Mouse (Mus musculus) kidney, adult 11 months (tissue): Measurements from ENCODE around the gene Smoc2.

Source experiments
- DNase-seq: peaks from one replicate; pipeline ENCODE4 v3.0.0; 2022

Smoc2 gene

DNA sequence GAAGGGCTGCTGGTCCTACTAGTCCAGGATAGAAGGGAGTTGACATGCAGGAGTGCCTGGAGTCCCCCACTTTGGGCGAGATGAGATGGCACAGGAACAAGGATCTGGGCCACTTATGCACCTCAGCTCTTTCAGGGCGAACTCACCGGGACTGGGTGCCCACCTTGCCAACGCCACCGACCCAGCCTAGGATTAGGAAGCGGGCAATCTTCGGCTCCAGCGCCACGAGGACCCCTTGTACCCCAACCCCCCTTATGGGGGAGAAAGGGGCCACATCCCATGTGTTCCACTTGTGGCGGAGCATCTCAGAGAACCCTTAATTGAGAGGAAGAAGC is 627 bp downstream of the Smoc2 start:
- DNase-seq: no peak

DNA sequence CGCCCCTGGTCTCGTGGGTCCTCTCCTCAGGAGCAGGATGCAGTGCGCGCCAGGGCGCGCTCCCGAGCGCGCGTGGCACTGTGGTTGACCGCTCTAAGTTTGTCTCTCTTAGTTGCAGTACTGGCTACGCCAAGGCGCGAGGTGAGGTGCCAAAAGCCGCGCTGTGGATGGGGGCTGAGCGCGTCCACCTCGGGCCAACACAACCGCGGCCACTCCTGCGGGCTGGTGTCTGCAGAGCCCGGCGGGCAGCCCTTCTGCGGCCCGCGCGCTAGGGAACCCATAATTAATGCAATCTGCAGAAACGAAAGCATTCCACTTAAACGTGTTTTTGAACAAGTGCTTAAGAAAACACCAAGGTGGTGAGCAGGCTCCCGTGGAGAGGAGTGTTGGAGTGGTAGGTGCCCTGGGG is 1.1 kb downstream of the Smoc2 start:
- DNase-seq: no peak

DNA sequence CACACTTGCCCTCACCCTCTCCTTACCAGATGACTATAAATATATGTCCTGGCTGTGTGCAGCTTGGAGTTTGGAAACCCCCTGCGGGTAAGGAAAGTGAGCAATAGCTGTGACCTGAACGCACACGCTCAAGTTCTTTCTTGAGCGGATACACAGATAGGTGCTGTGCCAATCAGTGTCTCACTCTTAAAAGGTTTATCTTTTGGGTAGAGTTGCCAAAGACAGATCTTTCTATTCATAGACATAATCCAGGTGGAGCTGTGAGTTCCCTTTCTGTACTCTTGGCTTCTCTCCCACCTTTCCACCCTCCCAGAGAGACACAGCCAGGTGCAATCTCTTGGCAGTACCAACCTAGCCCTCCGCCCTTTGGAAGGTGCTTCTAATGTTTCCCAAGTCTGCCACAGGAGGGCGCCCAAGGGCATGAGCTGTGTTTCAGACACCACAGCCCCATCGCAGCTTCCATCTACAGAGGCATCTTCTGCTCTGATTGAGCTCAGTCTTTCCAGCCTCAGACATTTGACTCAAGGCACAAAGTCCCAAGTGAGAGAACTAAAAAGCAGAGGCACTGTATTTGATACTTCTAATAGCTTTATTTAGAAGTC is 8.8 kb downstream of the Smoc2 start:
- DNase-seq: peak; percentile 33

DNA sequence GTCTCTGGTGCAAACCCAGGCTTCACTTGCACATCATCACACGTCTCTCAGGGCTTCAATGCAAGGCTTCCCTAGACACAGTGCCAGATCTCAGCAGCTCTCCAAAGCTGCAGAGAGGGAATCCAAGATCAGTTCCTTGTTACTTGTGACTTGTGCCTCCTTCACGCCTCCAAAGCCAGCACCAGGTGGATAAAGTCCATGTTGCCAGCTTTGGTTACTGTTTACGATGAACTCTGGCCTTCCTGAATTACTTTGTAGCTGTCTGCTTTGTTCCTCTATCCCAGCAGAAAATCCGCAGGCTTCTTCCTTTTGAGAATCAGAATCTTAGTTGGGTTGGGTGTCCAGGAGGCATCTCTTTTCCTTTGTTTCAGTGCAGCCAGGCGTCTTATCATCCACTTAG is 14.3 kb downstream of the Smoc2 start:
- DNase-seq: peak; percentile 56

DNA sequence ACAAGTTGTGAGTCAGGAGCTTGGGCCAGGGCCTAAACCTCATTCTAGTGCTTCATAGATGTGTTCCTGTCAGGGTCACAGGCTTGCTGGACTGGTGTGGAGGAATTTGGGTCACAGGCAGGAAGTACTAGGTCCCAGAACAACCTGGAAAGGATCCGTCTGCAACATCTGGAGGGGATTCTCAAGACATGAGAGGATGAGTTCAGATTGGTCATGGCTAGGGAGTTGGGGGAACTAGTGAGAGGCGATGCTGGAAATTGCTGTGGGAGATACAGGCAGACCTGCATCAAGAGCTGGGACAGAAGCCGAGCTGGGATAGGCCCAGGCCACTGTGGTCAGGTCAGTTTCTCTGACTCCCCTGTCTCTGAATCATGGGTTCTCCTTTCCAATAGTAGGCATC is 15.8 kb downstream of the Smoc2 start:
- DNase-seq: no peak

DNA sequence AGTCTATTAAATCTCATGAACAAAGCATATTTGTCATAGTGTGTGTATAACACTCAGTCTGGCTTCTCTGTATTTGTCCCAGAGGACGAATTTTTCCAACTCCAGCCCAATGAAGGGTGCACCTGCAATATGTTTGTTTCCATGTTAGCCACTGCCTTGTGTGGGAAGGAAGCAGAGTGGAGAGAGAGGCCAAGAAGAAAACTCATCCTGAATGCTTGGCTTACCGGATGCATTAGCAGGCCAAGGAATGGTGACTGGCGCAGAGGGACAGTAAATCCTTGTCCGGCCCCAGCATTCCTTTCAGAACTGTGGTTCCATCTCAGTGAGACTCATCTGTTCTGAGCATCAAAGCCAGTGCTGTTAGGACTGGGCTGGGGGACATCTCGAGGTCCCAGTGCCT is 21.1 kb downstream of the Smoc2 start:
- no peak for DNase-seq

DNA sequence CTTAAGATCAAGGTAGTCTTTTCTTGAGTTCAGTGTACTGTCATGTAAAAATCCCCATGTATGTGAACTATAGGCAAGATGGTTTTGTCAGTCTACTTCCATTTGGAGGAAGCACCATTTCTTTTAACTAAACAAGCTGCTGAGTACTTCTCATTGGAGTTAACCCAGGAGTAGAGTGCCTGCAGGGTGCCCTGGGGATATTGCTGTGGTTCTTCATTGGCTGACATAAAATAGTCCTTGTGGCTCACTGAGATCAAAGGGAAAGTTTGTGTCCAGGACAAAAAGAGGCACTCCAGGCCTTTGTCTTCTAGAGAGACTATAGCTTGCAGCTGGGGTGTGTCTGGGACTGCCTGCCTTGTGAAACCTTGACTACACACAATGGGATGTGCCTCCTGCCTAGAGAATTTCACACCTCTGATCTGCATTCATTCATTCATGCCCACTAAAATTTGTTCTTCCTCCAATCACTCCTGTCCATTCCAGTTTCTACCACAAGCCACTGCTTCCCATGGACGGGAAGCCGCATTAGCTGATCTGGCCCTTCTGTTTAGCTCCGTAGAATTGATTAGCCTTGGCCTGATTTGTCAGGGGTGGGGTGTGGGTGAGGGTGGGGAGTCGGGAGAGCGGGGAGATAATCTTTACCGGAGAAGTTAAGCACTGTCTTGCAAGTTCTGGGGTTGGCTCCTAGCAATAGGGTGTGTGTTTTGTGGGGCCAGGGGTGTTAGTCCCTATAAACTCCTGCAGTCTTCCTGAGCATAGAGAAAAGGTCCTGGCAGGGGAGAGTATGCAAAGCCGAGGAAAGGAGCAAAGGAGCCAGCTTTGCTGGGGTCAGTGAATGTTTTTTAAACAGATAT is 22.4 kb downstream of the Smoc2 start:
- no peak for DNase-seq

DNA sequence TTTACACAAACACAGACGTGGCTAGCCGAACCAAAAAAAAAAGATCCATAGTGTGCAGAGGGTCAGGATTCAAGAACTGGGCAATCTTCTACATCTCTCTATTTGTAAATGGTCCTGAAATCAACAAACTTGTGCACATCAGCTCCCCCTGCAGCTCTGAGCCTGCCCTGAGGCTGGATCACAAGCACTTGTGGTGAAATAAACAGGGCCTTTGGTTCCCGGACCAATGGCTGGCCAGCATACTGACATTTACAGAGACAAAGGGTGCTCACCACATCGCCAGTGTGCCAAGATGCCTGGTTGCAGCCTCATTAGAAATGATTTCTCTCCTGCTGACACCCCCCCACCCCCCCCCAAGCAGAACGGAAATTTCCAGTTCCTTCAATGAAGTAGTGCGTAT is 23.1 kb downstream of the Smoc2 start:
- DNase-seq: no peak

DNA sequence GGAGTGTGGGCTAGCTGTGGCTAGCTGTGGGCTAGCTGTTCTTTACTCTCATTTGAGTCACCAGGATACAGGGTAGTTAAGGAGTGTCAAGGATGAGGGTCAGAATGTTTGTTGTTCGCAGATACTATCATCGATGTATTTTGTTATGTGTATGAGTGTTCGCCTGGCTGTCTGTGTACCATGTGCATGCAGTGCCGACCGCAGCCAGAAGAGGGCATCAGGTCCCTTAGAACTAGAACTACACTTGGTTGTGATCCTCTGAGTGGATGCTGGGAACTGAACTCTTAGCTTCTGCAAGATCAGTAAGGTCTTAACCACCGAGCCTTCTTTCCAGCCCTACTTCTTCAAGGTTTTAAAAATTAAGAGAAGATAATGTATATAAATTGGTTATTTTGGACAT is 24.4 kb downstream of the Smoc2 start:
- DNase-seq: no peak

DNA sequence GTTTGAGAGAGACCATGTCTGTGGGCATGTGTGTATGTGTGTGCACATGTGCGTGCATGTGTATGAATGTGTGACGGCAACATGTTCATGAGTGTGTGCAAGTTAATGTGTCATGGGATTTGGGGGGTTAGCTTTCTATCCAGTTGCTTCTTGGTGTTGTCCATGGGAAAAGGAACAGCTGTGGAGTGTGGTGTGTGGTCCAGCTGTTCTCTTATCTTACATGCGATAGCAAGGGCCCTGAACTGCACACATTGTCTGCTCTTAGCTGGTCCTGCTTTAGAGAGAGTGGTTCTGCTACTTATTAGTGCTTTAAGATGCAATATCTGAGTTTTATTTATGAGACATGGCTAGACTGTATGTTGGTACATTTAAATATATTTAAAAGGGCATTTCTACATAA is 30.6 kb downstream of the Smoc2 start:
- no peak for DNase-seq

DNA sequence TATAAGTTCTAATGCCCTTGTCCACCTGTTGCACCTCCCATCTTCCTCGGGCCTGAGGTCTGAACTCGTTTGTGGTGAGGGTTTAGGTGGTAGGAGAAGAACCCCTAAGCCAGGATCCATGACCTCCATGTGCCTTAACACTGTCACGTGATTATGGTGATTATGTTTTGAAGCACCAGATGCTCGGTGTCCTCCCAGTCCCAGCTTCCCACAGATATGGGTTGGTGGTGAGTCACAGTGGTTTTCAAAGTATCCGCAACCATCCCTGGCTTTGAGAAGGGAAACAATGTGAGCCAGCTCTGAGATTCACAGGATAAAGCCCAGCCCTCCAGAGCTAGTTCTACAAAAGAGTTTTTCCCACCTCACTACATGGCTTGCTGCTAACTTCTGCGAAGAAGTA is 33.1 kb downstream of the Smoc2 start:
- no peak for DNase-seq

DNA sequence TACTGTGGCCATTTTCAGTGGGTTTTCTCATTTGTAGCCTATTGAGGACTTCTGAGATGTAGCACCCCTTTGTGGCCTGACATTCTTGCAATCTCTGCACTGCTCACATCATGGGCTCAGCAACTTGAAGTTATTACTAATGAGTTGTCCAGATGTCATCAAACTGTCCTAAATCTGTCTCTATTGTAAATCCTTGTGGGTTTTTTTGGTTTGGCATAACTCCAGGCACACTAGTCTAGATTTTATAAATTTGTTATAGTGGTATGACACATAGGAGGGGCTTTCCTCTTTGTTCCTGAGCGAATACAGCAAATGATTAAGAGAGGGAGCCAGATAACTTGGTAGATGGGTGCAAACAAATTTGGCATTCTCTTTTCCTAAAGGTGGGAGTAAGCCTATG is 35.0 kb downstream of the Smoc2 start:
- DNase-seq: no peak

DNA sequence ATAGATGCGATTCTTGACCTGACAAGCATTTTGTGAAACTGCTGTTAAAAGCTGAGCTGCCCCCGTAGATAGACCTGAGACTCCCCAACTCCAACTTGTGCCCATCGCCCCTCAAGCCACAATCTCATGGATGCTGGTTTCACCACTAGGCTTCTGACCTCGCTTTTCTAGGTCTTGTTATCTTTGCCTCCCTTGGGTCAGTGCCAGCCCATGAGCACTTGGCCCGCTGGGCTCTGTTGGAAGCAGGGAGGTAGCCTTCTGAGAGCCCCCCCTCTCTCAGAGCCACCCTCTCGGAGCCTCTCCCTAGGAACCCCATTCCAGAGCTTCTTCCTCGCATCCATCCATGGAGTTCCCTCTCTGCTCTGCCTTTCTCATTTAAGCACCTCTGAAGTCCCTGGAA is 37.2 kb downstream of the Smoc2 start:
- DNase-seq: no peak

DNA sequence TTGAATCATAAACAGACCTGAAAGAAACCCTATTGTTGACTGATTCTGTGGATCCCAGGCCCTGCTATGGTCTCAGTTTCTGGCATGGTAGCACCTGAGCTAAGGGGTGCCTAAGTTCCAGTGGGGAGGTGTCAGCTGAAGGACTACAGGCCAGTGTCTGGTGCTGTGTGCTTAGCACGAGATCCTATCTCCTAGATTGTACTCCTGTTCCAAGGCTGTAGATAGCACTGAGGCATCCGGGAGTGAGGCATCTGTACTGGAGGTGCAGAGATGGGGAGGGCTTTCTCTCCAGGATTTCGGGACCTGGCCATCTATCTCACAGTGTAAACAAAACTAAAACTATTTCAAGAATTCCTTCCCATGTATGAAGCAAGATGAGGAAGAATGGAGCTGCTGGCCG is 38.1 kb downstream of the Smoc2 start:
- DNase-seq: no peak

DNA sequence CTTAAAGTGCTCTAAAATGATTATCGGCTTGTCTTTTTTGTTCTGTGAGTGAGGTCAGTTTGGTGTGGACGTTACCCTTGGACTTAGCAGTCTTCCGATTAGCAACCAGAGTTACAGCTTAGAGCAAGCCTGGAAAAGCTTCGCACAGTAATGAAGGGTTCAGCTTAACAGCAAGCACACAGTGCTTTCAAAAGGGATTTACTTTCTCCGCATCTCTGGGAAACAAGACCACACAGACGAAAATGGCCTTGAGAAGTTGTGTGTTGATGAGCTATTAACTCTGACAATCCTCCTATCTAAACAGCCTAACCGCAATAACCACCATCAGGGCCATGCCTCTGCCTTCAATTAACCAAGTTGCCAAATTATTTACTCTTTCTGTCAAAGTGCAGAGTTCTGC is 46.9 kb downstream of the Smoc2 start:
- DNase-seq: no peak

DNA sequence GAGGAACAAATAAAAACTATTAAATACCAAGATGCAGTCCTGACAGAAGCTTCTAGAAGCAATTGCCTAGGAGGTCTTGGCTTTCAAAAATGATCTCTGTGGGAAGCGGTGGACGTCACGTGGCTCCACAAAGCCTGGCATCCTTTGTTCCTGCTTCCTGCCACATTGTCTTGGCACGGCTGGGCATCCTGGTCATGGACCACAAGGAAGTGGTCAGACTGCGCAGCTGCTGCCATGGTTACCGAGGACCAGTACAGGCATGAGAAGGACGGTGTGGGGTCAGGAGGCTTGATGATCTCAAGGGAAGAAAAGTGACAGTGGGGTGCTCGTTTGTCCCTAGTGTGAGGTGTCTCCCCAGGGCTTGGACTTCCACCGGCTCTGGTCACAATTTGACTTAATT is 48.7 kb downstream of the Smoc2 start:
- no peak for DNase-seq

DNA sequence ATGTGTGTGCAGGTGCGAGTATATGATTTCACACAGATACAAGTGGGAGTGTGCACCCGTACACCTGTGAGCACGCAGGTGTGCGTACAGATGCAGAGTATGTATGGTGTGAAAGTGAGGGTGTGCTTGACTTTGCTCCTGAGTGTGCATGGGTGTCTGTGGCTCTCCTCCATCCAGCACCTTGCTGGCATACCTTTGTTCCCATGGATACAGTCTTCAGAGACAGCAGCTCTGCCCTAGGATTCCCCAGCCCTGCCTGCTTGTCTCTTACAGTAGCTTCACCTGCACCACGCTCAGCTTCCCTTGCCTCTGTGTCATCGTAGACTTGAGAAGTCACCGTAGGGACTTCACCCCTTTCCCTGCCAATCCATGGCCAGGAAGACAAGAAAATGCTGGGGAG is 51.2 kb downstream of the Smoc2 start:
- DNase-seq: no peak

DNA sequence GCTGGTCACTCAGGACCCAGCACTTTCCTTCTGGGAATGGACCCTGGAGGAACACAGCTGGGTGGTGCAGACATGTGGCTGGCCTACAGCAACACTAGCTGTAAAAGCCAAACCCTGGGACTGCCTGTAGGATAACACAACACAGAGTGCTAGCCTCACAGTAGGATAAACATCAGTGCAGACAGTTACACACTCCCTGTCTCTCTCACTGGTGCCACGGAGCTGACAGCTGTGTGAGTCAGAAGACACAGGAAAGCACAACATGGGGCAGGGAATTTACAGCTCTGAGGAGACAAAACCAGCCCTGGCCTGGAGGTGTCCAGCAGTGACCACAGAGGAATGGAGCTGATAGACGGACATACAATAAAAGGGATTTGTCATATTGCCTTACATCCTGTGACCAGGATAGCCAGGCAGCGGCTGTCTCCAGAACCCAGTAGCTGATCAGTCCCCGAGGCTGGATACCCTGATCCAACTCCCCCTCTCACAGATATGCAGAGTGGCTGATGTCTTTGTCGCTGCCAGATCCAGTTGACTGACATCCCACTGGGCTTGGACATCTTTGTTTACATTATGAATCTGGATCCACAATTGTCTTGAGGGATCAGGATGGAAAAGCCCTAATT is 60.7 kb downstream of the Smoc2 start:
- DNase-seq: no peak

DNA sequence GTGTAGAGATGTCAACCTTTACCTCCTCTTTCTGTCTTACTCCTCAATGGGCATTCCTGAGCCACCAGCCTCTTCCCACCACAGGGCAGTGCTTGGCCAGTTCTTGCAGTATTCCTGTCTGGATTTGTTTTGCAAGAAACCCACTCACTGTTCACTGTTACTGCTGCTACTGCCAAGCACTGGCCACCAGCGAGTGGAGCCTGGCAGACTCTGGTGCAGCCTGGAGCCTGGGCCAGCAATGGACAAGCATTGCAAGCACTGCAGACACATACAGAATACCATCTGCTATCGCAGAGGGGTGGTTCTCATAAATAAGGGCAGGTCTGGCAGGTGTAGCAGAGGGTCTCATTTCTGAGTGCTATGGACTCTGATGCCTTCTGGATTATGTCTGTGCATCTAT is 61.4 kb downstream of the Smoc2 start:
- no peak for DNase-seq

DNA sequence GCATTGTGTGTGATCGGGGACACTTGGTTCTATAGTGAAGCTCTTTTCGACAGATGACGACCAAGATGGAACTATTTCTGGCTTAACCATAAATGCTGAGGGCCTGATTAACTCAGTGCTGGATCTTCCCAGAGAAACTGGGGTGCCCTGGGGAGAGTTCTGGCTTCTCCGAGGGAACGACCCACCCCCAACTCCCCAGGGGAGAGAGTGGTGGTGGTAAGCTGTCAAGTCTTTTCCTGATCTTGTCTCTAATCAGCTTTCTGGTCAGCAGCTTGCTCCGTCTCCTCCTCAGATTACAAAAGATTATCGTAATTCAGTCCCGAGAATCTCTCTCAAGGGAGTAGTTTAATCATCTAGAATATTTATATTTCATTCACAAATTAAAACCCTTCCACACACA is 63.2 kb downstream of the Smoc2 start:
- DNase-seq: no peak

DNA sequence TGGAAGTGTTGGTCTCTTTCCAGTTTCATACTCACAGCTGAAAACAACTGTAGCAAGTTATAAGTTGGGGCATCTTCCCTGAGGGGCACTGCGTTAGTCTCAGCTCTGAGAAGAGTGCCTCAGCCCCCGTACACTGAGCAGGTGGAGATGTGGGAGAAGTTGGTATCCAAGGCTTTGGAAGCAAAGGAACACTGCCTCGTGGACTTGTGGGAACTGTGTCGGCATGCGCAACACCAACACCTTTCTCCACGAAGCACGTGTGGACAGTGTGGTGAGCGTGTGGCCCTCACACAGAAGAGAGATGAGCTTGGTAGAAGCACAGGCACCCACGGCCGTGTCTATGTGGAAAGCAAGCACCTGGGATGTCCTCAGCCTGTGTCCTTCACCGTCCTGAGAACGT is 64.1 kb downstream of the Smoc2 start:
- DNase-seq: no peak

DNA sequence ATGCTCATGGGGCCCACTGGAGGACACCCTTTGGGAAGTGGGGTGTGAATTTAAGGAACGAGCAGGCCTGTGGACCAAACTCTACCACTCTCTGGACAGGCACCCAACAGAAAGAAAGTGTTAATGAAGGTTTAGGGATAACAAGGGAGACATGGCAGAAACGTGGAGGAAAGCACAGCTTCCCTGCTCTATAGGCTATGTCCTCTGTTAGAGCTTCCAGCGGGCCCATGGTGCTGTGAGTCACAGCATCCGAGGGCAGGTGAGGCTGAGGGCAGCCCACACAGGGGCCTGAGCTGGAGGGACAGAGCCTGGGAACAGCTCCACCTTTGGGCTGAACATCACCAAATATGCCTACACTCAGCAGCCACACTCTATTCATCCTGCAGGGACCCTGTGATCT is 66.2 kb downstream of the Smoc2 start:
- DNase-seq: no peak

DNA sequence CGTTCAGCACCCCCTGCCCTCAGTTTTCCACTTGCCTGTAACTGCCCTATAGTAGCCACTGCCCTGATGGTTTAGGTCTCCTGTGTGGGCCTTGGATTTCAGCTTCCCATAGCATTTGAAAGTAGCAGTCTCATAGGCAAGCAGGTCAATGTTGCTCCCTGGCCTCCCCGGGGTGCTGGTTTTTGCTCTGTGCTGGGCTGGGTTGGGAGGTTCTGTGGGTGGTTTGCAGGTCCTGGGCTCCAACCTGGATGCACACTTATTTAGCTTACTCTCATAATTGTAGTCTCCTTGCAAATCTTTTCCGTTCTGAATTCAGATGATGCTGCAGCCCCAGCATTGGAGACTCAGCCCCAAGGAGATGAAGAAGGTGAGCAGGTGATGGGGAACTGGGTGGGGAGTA is 67.6 kb downstream of the Smoc2 start:
- DNase-seq: no peak

DNA sequence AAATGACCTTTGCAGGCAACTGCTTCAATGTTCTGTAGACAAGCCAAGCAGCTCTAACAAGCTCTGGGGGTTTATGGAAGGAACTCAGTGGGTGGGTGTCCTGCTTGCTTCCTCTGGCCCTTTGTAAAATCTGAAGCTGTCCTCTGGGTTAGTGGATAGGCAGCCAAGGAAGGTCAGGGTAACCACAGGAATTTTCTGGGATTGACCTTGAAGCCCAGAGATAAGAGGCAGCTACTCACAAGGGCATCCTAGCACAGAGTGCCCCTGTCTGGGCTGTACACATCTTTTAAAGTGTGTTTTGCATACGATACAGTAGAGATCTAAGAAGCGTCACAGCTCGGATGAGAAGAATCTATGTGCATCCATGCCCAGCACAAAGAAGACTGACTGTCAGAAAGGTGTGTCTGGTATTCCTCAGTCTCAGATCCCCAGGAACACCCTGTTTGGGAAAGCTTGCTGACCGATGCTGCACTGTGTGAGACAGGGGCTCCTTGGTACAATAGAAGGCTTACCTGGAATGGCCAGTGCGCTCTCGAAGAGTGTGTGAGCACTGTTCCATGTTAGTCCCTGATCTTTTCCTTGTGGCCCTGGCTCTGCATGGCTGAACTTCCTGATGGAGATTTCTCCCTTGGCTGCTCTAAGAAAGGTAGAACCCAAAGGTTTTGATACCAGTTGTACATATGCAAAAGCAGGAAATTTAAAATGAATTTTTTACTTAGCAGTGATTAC is 69.9 kb downstream of the Smoc2 start:
- no peak for DNase-seq
